Mouse (Mus musculus) CH12.LX (cell line): ENCODE measurements around the gene Ldlrad3.

Experiments used
- CTCF ChIP-seq, 2 experiments: IDR thresholded peaks in 1 of 2; conservative IDR thresholded peaks in 1 of 2; 2 replicates each; pipeline ENCODE4 v1.5.1; 2011 to 2012; ENCODE audit warnings: low read depth in 2 of 2, low read length in 2 of 2, improper control_type of control experiment in 1 of 2, inconsistent platforms in 1 of 2, mild to moderate bottlenecking in 1 of 2, moderate library complexity in 1 of 2
- USF1 ChIP-seq: IDR thresholded peaks from 2 replicates; pipeline ENCODE4 v1.6.1; 2014; ENCODE audit warnings: low read depth, mild to moderate bottlenecking, inconsistent platforms, low read length, improper control_type of control experiment
- ZKSCAN1 ChIP-seq: IDR thresholded peaks from 2 replicates; pipeline ENCODE4 v1.6.1; 2012; ENCODE audit warnings: low read depth, inconsistent platforms, low read length, improper control_type of control experiment, borderline replicate concordance

DNA sequence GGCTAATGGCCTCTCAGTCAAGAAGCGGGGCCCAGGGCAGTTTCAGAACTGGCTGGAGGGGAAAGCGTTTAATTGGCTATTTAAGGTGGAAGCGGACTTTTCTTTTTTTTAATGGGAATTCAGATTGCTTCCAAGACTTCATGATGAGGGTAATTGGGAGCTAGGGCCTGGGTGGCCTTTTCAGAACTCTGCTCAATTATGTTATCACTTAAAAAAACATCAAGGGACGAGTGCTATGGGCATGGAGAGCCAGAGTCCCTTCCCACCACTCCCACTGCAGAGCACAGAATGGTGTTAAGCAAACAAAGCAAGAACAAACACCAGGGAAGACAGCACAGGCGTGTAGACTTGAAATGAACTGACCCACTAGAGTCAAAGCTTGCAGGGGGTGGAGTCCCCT is 220.7 kb downstream of the Ldlrad3 start:
- TF ChIP-seq ZKSCAN1 (no peak), USF1 (no peak), CTCF (conservative IDR thresholded peaks at IDR 0.05 in 1 of 2, IDR thresholded peaks at IDR 0.05 in 1 of 2; ENCODE audit: low read depth in 2 of 2, low read length in 2 of 2) (no peak)
